Mouse (Mus musculus) ES-E14 (cell line): ENCODE measurements around the gene Rasl11b.

Source experiments
- CHD2 ChIP-seq: IDR thresholded peaks from 2 replicates; pipeline ENCODE4 v1.6.1; 2014; ENCODE audit warnings: mild to moderate bottlenecking, low read depth, low read length, inconsistent platforms
- HCFC1 ChIP-seq: IDR thresholded peaks from 2 replicates; pipeline ENCODE4 v1.6.1; 2012; ENCODE audit warnings: low read length, inconsistent platforms, borderline replicate concordance; ENCODE audit not compliant: insufficient read depth
- MAFK ChIP-seq: IDR thresholded peaks from 2 replicates; pipeline ENCODE4 v1.6.1; 2014; ENCODE audit warnings: mild to moderate bottlenecking, low read depth, low read length, inconsistent platforms; ENCODE audit not compliant: insufficient read depth
- ZC3H11A ChIP-seq: IDR thresholded peaks from 2 replicates; pipeline ENCODE4 v1.6.1; 2012; ENCODE audit warnings: low read depth, mild to moderate bottlenecking, inconsistent platforms, low read length, borderline replicate concordance
- ZNF384 ChIP-seq: IDR thresholded peaks from 2 replicates; pipeline ENCODE4 v1.6.1; 2012; ENCODE audit warnings: low read depth, low read length, inconsistent platforms

DNA sequence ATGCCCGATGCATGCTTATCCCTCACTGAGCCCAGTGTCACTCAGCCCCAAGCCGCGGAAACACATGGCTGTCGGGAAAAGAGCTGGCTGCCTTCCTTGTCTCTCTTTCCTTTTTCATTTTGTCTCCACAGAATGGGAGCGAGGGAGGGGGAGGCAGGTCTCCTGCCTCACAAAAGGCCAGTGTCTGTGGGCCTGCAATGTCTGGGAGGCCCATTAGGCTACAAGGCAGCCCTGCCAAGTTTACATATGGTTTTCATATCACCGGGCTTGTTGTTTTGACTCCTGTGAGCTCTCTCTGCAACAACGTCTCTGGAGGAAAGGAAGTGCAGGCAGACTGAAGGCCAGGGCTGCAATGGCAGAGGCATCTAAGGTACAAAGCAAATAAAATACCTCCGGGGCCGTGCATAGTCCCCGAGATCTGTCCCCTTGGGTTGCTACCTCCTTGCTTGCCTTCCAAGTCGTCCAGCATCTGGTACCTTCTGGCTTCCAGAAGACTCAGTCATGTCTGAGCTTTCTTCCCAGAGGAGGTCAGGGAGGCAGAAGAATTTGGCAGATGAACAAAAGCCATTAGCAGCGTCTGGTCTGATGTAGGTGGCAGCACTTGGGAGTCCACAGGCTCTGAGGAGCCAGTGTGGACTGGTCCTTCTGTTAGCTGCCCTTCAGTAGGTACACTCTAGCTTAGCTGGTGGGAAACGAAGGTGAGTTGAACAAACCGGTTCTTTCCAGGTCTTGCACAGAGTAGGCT lies 19.4 kb upstream of the Rasl11b start:
- no peak for TF ChIP-seq MAFK
- TF ChIP-seq HCFC1, result no peak
- no peak for TF ChIP-seq ZNF384
- TF ChIP-seq ZC3H11A, result no peak
- no peak for TF ChIP-seq CHD2
